Mouse (Mus musculus): Measurements from ENCODE around the gene Fgf14.
"Not testable (repeated sequence)": the region's sequence is repeated elsewhere in the genome, so short reads cannot be mapped to it uniquely, and the experiment has no call there.

Fgf14 gene

DNA sequence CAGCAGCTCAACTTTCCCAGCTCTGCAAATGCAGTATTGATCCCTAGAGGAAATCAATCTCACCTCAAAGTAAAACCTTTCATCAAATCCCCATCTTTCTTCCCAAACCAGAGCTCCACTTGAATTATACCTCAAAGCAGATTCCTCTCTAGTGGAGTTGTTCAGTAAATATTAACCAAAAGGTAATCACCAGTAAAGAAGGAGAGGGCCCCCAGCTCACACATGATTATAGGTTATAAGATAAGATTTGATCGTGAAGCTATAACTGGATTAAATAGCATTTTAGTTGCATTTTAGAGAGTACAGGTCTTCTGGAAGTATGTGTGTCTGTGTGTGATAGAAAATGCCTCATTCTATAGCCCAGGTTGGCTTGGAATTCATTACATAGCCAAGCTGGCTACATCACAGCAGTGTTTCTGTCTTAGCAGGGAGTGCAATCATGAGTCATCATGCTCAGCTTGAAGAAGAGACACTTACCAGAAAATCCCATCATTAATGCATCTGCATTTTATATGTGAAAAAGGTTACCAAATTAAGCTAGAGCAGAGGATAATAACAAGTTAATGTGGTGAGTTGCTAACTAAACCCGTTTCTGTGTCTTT, 202.8 kb downstream of the Fgf14 start:
- no peak for DNase-seq

GRCm38 (mm10) chr14:124470909-124471308, 206.0 kb downstream of the Fgf14 start:
- no peak for DNase-seq

DNA sequence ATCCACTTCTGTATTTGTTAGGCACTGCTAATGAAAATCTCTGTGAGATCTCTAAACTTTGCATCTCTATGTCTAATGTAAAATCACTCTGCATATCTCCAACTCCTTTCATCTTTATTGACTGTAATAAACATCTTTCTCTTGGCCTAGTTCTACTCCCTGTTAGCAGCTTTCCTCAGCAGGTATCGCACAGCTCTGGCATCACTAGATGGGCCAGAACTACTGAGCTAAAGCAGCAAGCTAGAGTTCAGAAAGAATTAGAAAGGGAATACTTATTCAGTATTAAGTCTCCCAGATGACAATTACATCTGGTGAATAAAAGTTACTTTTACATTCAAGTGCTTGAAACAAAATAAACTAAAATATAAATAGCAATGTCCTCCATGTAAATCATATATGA, 221.8 kb downstream of the Fgf14 start:
- DNase-seq, result no peak

DNA sequence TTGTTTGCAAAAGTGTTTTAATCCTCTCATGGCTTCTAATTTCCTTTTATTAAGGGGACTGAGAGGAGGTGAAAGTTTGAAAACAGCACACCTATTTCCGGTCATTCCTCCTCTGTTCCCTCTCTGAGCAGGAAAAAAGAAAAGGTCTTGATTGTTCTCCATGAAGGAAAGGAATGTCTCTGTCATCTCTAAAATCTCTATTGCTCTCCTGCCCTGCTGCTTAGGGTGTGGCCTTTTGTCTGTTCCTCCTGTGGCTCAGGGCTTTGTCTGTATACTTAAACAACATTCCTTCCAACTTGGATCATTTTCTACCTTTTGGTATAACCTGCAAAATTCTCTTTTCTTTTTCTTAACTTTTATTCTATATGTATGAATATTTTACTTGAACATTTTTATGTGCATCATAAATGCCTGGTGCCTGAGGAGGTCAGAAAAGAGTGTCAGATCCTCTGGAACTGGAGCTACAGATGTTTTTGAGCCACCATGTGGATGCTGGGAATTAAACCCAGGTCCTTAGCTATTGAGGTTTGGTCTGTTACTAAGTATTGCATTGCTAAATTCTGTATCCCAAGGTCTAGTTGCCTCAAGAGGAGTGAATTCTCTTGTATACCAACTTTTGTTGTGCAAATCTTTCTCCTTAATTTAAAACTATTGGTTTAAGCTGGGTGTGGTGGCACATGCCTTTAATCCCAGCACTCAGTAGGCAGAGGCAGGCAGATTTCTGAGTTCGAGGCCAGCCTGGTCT, 230.7 kb downstream of the Fgf14 start:
- DNase-seq, result no peak

GRCm38 (mm10) chr14:124444831-124445230, 232.1 kb downstream of the Fgf14 start:
- DNase-seq, result no peak

GRCm38 (mm10) chr14:124439298-124439697, 237.6 kb downstream of the Fgf14 start:
- DNase-seq, result not testable (repeated sequence)

- DNase-seq, result no peak
Observed at GRCm38 (mm10) chr14:124411890-124412289, 265.0 kb downstream of the Fgf14 start.

GRCm38 (mm10) chr14:124410945-124411344, 266.0 kb downstream of the Fgf14 start:
- no peak for DNase-seq

DNA sequence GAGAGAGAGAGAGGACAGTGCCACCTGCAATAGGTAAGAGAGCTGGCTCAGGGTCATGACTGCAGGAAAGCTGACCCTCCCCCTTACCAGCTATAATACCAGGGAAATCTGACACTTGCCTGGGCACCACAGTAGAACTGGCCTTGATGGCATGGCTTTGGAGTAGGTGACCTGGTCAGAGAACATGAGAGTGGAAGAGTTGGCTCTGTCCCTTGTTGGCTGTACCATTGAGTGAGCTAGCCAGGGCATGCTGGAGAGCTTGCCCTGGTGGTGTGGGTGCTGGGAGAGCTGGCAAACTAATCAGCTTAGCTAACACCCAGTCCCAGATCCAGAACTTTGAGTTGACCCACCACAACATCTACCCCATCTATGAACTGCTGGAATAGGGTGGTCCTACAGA, 348.5 kb downstream of the Fgf14 start:
- DNase-seq, result no peak

GRCm38 (mm10) chr14:124319017-124319718, 357.8 kb downstream of the Fgf14 start:
- DNase-seq, result no peak

GRCm38 (mm10) chr14:124315513-124315912, 361.4 kb downstream of the Fgf14 start:
- DNase-seq, result no peak

- no peak for DNase-seq
Observed at GRCm38 (mm10) chr14:124287027-124287426, 389.9 kb downstream of the Fgf14 start.

- DNase-seq, result no peak
Observed at GRCm38 (mm10) chr14:124278384-124278944, 398.5 kb downstream of the Fgf14 start.

DNA sequence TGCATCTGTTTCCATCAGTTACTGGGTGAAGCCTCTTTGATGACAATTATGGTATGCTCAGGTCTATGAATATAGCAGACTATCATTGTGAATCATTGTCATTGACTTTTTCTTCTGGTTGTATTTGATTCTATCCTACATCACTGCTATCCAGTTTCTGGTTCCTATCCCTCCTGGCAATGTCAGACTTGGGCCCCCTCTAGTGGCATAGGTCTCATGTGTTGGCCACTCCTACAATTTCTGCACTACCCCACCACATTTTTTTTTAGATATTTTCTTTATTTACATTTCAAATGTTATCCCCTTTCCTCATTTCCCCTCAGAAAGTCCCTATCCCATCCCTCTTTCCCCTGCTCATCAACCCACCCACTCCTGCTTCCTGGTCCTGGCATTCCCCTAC, 409.9 kb downstream of the Fgf14 start:
- DNase-seq, result no peak

GRCm38 (mm10) chr14:124264541-124265059, 412.3 kb downstream of the Fgf14 start:
- no peak for DNase-seq

DNA sequence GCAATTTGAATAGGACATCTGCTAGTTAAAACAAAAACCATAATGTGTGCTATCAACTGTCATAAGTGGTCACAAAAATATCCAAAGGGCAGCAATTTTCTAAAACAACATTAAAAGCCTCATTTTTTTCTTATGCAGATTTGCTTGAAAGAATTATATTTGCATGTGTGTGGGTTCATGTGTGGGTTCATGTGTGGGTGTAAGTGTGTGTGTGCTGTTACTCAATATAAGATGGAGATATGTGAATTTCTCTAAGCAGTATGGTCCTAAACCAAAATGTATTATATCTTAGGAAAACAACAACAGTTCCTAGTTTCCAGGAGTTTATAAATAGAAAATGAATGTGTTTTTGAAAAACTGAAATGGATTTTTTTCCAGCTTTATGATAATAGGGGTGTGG, 413.7 kb downstream of the Fgf14 start:
- DNase-seq, result no peak

DNA sequence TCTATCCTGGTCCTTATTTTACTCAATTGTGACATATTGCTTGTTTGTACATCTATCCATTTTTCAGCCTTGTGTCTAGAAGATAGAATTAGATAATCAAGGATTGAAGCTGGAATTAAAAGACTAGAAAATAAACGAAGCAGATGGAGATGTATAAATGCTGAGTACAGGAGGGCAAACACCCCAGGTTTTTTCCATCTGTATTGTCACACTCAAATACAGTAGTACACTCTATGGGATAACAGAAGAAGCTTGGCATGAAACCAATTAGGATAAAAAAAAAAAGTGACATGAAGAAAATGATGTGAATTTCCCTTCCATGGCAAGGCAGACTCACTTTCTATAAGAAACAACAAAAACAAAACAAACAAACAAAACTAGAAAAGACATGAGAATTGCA, 429.4 kb downstream of the Fgf14 start:
- DNase-seq, result no peak

- no peak for DNase-seq
Observed at GRCm38 (mm10) chr14:124223445-124223844, 453.5 kb downstream of the Fgf14 start.

GRCm38 (mm10) chr14:124222447-124222846, 454.5 kb downstream of the Fgf14 start:
- peak; percentile 7 for DNase-seq

DNA sequence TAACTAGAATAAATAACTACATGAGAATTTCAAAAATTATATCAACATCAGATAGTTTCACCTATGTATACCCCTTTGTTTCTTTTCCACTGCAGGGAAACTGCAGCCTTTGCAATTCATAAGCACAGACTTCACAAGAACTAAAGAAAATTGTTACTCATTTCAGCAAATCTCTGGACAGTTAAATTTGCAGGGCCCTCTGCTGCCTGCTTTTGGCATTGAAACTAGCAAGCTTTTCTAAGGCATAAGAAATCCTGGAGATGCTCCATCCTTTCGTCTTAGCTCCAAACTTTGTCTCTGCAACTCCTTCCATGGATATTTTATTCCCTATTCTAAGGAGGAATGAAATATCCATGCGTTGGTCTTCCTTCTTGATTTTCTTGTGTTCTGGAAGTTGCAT, 455.9 kb downstream of the Fgf14 start:
- peak; percentile 23 for DNase-seq

- peak; percentile 16 for DNase-seq
Observed at GRCm38 (mm10) chr14:124195806-124196205, 481.1 kb downstream of the Fgf14 start.

DNA sequence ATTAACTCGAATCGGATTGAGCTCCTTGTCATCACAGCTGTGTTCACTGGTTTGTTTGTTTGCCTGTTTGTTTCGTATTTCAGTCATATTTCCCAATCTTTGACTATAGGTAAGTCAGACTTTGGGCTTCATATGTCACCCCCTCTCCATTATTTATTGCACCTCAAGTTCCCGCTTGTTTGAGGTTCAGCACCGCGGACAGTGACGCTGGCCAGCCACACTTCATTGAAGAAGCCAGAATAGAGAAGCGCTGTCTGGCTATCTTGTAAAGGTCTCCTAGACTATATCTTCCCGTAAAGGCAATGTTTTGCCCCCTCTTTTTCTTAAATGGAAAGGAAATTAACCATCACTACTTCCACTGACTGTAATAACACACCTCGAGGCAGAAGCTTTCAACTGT, 481.6 kb downstream of the Fgf14 start:
- DNase-seq, result no peak

- no peak for DNase-seq
Observed at GRCm38 (mm10) chr14:124192815-124193142, 484.1 kb downstream of the Fgf14 start.

All from right cerebral cortex, postnatal 14 days (tissue).